Mouse (Mus musculus) limb, embryonic 12.5 days (tissue): ENCODE results near the gene Lnp1. TPM values are rescaled to one million over a fixed set of nuclear protein-coding genes. Genes with fewer than 3 reads are reported as not detected.
"Not testable (repeated sequence)": the region's sequence is repeated elsewhere in the genome, so short reads cannot be mapped to it uniquely, and the experiment has no call there.

Experiments used
- ATAC-seq: fragments of 200-750 bp; cut with Nextera tagmentation; 2 replicates; pipeline ENCODE4 v1.8.0; 2017; ENCODE audit warnings: low read depth, moderate TSS enrichment; ENCODE audit not compliant: insufficient number of reproducible peaks, insufficient read depth, low FRiP score, low TSS enrichment
- H3K27ac ChIP-seq: fragments of 300-500 bp; sonication (generic); 2 replicates; pipeline ENCODE4 v1.5.1; 2016; ENCODE audit warnings: mild to moderate bottlenecking, moderate library complexity
- H3K27me3 ChIP-seq: fragments of 300-500 bp; sonication (generic); 2 replicates; pipeline ENCODE4 v1.6.1; 2016; ENCODE audit warnings: mild to moderate bottlenecking, moderate library complexity
- H3K36me3 ChIP-seq: fragments of 300-500 bp; sonication (generic); 2 replicates; pipeline ENCODE4 v1.6.1; 2016; ENCODE audit warnings: mild to moderate bottlenecking, moderate library complexity
- H3K4me1 ChIP-seq: fragments of 300-500 bp; sonication (generic); replicated peaks from 2 replicates; pipeline ENCODE4 v1.6.1; 2016
- H3K4me2 ChIP-seq: fragments of 300-500 bp; sonication (generic); 2 replicates; pipeline ENCODE4 v1.6.1; 2016; ENCODE audit warnings: mild to moderate bottlenecking, moderate library complexity
- H3K4me3 ChIP-seq: fragments of 300-500 bp; sonication (generic); replicated peaks from 2 replicates; pipeline ENCODE4 v1.5.1; 2016; ENCODE audit warnings: mild to moderate bottlenecking
- H3K9ac ChIP-seq: fragments of 300-500 bp; sonication (generic); replicated peaks from 2 replicates; pipeline ENCODE4 v1.6.1; 2016; ENCODE audit warnings: mild to moderate bottlenecking, moderate library complexity
- H3K9me3 ChIP-seq: fragments of 300-500 bp; sonication (generic); 2 replicates; pipeline ENCODE4 v1.6.1; 2016; ENCODE audit warnings: mild to moderate bottlenecking, moderate library complexity
- WGBS: fragments of 180-500 bp; shearing (Covaris S2); methylation state at CpG from one replicate; pipeline ENCODE4 v1.1.7; 2016; 5-methylcytosine and 5-hydroxymethylcytosine counted together
- polyA plus RNA-seq: library from polyadenylated mRNA; unstranded; fragments of >200 nt; fragmentation: Nextera tagmentation; extraction: Ambion mirVana; gene quantifications from 2 replicates; pipeline ENCODE4 v1.2.1, GENCODE M21; 2016

Lnp1 gene
- not detected in 2 replicates for polyA plus RNA-seq

DNA sequence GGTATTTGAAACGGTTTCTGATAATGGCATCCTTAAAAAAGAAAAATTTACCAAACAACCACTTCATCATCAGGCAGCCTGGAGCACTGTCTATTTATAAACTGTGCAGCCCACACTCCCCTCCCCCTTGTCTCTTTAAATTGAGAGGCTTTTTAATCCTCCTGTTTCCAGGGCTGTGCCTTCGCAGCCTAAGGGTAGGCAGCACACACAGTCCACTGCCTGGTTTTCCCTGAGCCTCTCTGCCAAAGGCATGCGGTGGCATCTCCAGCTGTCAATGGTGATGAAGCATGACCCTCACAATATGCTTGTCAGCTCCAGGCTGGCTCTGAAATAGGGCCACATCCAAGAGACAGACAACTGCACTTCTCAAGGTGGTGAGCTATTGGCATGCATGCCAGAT lies at the start of gene Lnp1:
TSS of gene Lnp1 (minus strand) at position 39 of the 400 bp plus-strand sequence.
- no peak within 1 kb of the TSS for H3K9ac ChIP-seq
- no peaks in the 10 kb centered on the region for H3K27me3 ChIP-seq
- WGBS: 66% methylated on average over 3 of the region's 3 CpGs
- no peaks in the 10 kb centered on the region for H3K4me1 ChIP-seq
- no peak within 1 kb of the TSS for H3K4me3 ChIP-seq
- H3K9me3 ChIP-seq: no peaks in the 10 kb centered on the region
- H3K36me3 ChIP-seq: no peaks in the 10 kb centered on the region
- no peak within 1 kb of the TSS for H3K4me2 ChIP-seq
- no peak for ATAC-seq
- no peak within 1 kb of the TSS for H3K27ac ChIP-seq

DNA sequence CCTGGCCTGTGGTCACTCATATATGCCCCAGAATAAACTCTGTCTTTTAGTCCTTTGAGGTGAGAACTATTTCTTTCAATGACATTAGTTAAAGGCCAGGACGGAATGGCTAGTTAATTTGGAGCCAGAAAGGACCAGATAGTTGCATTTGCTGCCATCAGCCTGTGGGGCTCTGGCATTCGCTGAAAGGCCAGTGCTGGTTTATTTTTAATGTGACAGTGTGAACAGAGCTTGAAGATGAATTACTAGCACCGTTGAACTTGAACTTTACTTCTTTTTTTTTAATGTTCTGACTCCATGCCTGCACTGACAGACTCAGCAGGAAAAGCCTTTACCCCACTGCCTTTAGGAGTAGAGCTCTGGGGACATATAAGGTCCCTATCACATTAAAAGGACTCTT lies 46.8 kb upstream of the Lnp1 start:
- H3K36me3 ChIP-seq: no peaks in the 10 kb centered on the region
- H3K4me2 ChIP-seq: no peak overlapping the region
- H3K27ac ChIP-seq: no peak overlapping the region
- H3K9ac ChIP-seq: no peak overlapping the region
- H3K27me3 ChIP-seq: no peaks in the 10 kb centered on the region
- H3K4me3 ChIP-seq: no peak overlapping the region
- no peaks in the 10 kb centered on the region for H3K4me1 ChIP-seq
- no peaks in the 10 kb centered on the region for H3K9me3 ChIP-seq
- ATAC-seq: no peak
- 65% methylated on average over 3 of the region's 3 CpGs for WGBS

DNA sequence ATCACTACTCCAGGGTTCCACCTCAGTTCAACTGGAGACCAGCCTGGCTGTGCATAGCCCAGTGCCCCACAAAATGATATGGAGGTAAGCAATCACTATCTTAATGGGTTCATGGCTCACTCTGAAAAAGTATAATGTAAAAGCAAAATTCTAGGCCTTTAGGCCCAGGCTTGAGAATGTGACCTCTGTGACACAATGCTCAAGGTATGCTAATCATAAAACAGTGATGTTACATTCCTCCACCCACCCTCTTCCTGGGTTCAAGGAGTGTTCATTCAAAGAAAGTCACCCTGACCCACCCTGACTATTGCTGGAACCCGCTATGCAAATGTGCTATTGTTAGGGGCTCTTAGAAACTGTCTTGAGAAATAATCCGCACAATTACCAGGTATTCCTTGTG lies 30.4 kb upstream of the Lnp1 start:
- H3K27me3 ChIP-seq, H3K4me2 ChIP-seq, H3K9me3 ChIP-seq, H3K4me1 ChIP-seq, H3K27ac ChIP-seq, H3K4me3 ChIP-seq, ATAC-seq, H3K36me3 ChIP-seq, H3K9ac ChIP-seq: not testable (repeated sequence)
- 91% methylated on average over 2 of the region's 2 CpGs for WGBS

DNA sequence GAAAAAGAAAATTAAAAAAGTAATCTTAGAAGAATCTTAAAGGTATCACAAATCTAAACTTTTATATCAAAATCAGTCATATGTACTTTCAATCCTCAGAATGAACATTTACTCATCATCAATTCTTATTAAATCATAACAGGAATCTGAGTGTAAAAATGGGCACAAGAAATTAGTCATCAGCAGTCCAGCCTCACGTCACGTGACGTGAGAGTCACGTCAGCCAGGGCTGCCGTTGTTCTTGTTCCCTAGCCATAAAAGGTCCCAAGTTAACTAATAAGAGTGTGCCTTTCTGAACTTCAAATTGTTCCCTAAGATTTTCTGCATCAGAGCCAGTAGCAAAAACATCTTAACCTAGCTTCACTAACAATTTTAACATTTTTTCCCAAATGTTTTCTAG lies 21.2 kb upstream of the Lnp1 start:
- WGBS: 91% methylated on average over 5 of the region's 5 CpGs
- Histone ChIP-seq H3K4me1 (no peaks in the 10 kb centered on the region), H3K27ac (no peak overlapping the region), H3K9ac (no peak overlapping the region), H3K27me3 (no peaks in the 10 kb centered on the region), H3K4me2 (no peak overlapping the region), H3K4me3 (no peak overlapping the region), H3K36me3 (no peaks in the 10 kb centered on the region), H3K9me3 (no peaks in the 10 kb centered on the region)
- ATAC-seq: no peak

DNA sequence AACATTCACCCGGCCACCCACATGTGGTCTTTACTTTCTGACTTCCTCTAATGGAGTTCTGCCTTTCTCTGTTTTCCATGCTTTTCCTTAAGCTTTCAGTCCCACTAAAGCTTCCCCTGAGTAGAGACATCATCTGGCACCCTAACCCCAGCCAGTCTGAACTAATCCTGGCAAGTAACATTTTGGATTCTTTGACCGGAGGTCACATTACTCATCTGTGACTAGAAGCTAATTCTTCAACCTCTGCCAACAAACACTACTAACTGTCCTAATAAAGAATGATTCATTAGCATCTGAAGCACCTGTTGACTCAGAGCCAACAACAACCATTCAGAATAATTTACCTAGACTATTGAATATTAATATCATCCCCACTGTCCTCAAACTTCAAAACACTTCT lies 14.5 kb upstream of the Lnp1 start:
- Histone ChIP-seq H3K27me3 (no peaks in the 10 kb centered on the region), H3K4me1 (no peaks in the 10 kb centered on the region), H3K4me2 (no peak overlapping the region), H3K4me3 (no peak overlapping the region), H3K9me3 (no peaks in the 10 kb centered on the region), H3K9ac (no peak overlapping the region), H3K36me3 (no peaks in the 10 kb centered on the region), H3K27ac (no peak overlapping the region)
- 85% methylated on average over 2 of the region's 2 CpGs for WGBS
- no peak for ATAC-seq

DNA sequence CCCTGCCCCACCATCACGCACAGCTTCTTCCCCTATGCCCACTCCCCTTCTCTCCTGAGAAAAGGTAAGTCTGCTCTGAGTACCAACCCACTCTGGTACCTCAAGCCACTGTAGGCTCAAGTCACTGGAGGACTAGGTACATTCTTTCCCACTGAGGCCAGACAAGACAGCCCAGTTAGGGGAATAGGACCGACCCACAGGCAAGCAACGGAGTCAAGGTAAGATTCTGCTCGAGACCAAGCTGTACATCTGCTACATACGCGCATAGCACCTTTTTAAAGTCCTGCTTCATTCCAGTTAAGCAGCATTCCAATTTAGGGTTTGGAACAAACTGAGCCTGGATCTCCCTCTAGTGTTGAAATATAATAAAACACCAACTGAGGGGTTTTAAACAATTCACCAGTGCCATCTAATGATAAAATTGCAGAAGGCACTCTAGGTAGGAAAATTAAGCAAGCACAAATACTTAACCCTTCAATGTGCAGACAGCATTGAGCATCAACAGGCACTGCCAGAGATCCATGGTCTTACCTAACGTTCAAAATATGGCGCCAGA lies 7.7 kb downstream of the Lnp1 start:
- Histone ChIP-seq H3K9ac (no peak overlapping the region), H3K9me3 (no peaks in the 10 kb centered on the region), H3K36me3 (no peaks in the 10 kb centered on the region), H3K27ac (no peak overlapping the region), H3K4me1 (no peaks in the 10 kb centered on the region), H3K4me3 (no peak overlapping the region), H3K27me3 (no peaks in the 10 kb centered on the region), H3K4me2 (no peak overlapping the region)
- ATAC-seq: peak; percentile 56; the same call in 1 of the 2 replicates
- WGBS: 27% methylated on average over 8 of the region's 8 CpGs

DNA sequence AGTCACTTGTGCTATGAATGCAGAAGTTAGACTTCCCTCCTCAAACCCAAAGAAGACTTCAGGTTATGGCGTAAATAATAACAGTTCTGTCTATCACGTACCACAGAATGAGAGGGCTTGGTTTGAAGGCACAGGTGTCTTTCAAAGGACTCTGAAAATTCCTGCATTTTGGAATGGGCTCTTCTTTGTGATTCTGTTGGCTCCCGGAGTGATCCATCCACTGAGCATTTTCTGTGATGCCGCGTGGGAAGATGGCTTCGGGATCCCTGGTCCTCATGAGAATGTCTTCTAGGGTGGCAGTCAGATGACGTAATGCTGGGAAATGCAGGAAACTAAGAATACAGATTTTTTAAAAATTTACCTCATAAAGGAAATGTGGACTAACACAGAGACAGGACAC lies 10.6 kb downstream of the Lnp1 start:
- no peak overlapping the region for H3K27ac ChIP-seq
- H3K4me2 ChIP-seq: no peak overlapping the region
- ATAC-seq: no peak
- H3K4me3 ChIP-seq: no peak overlapping the region
- H3K9ac ChIP-seq: no peak overlapping the region
- H3K9me3 ChIP-seq: no peaks in the 10 kb centered on the region
- no peaks in the 10 kb centered on the region for H3K27me3 ChIP-seq
- H3K36me3 ChIP-seq: no peaks in the 10 kb centered on the region
- 85% methylated on average over 7 of the region's 7 CpGs for WGBS
- no peaks in the 10 kb centered on the region for H3K4me1 ChIP-seq

DNA sequence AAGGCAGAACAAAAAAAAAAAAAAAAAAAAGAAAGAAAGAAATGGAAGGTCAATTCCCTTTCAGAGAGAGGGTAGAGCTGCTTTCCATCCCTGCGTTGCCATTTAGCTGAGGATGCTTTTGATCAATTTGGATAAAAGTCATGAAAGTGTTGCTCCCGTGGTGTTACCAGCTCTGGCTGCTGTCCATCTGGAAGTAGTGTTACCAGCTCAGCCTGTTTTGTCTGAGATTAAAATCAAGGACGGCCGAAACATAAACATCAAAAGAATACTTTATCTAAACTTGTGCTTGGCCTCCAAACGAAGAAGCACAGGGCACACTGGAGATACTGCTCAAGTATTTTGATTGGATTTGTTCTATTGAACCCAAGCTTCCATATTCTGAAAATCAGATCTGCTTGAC lies 18.9 kb downstream of the Lnp1 start:
- H3K4me1 ChIP-seq: no peaks in the 10 kb centered on the region
- no peaks in the 10 kb centered on the region for H3K27me3 ChIP-seq
- no peaks in the 10 kb centered on the region for H3K9me3 ChIP-seq
- H3K9ac ChIP-seq: no peak overlapping the region
- H3K4me2 ChIP-seq: no peak overlapping the region
- ATAC-seq: no peak
- 67% methylated on average over 5 of the region's 5 CpGs for WGBS
- no peak overlapping the region for H3K27ac ChIP-seq
- H3K4me3 ChIP-seq: no peak overlapping the region
- no peaks in the 10 kb centered on the region for H3K36me3 ChIP-seq

DNA sequence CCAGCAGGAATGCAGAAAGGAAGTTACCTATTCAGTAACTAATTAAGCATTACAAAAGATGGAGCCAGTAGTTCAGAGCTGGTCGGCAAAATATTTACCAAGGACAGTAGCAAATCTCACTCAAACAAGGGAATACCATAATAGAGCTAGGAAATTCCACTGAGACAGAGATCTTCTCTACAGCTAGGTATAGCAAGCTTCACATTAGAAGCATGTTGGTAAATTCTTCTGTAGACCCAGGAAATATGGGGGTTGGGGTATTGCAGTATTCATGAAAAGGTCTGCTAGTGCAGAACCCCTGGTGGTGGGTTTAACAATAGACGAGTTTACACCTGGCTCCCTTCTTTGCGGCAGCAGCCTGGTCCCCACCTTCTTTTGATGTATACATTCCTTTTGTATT lies 25.7 kb downstream of the Lnp1 start:
- WGBS: 74% methylated on average over 3 of the region's 3 CpGs
- H3K4me3 ChIP-seq, H3K4me2 ChIP-seq: not testable (repeated sequence)

DNA sequence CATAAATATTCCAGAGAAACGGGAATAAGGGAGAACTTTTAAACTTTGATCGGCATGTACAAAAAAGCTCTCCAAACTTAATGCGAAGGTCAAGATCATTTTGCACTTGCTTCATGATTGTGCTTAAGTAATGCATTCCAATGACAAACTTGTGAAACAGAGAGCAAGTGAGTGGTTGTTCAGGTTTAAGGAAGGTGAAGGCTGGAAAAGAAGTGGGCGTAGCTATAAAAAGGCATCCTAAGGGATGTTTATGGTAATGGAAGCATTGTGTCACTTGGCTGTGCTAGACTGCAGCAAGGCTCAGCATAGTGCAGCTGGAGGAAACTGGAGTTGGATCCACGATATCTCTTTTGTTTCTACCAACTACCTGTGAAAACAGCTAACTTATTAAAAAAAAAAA lies 36.3 kb downstream of the Lnp1 start:
- Histone ChIP-seq H3K4me3 (no peak overlapping the region), H3K9me3 (no peaks in the 10 kb centered on the region), H3K36me3 (no peaks in the 10 kb centered on the region), H3K9ac (no peak overlapping the region), H3K27ac (no peak overlapping the region), H3K4me1 (no peaks in the 10 kb centered on the region), H3K4me2 (no peak overlapping the region), H3K27me3 (no peaks in the 10 kb centered on the region)
- WGBS: 91% methylated on average over 5 of the region's 5 CpGs
- ATAC-seq: no peak

More for the DNA sequence above, 25.7 kb downstream of the Lnp1 start:
- not testable (repeated sequence) for H3K27me3 ChIP-seq, H3K9ac ChIP-seq, H3K4me1 ChIP-seq, H3K36me3 ChIP-seq, H3K9me3 ChIP-seq, ATAC-seq, H3K27ac ChIP-seq

DNA sequence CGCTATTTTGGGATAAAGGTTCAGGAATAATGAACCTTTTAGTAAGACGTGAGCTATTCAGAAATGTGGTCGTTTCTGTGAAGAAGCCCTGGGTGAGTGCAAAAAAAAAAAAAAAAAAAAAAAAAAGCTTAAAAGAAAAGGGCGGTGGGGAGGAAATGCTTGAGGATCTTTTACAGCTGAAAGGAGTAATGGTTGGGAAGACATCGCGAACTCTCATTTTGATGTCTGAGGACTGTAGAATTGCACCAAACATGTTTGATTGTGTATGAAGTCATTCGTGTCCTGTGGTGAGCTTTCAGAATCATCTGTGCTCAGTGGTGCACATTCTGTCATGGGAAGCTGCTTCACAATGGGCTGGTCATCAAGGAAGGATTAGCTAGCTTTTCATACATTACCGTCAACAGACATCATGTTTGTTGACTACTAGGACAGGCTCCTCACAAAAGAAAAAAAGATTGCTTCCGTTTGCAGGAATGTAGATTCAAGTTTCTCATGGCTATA lies 41.2 kb downstream of the Lnp1 start:
- H3K4me1 ChIP-seq: peaks cover 3% of the 10 kb centered on the region; the same call in 1 of the 2 replicates
- H3K4me3 ChIP-seq: peak overlapping the region; percentile 49
- no peaks in the 10 kb centered on the region for H3K36me3 ChIP-seq
- peak overlapping the region; percentile 66 for H3K4me2 ChIP-seq
- no peak overlapping the region for H3K27ac ChIP-seq
- peak overlapping the region; percentile 52; the same call in 1 of the 2 replicates for H3K9ac ChIP-seq
- WGBS: 30% methylated on average over 9 of the region's 9 CpGs
- no peaks in the 10 kb centered on the region for H3K9me3 ChIP-seq
- ATAC-seq: no peak
- H3K27me3 ChIP-seq: no peaks in the 10 kb centered on the region
